Mouse (Mus musculus): ENCODE data around the gene Plpp3. TPM values are rescaled to one million over a fixed set of nuclear protein-coding genes. Genes with fewer than 3 reads are reported as not detected.

Gene Plpp3
- polyA plus RNA-seq, 1 experiment: not detected

DNA sequence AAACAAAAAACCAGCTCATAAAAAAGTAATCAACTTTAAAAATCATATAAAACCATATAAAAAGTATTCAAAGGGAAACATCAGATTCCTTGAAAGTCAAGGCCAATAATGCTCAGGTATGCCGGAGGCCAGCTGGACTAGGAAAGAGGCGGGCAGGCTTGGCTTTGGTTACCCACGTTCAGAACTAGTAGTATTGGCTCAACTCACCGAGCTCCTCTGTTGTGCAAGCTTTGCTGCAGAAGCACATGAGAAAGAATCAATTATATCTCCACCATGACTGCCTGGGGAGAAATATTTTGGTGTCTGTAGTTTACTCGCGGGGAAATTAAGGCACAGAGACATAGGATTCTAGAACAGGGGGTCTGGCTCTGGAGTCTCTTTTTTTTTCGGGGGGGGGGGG is 866 bp upstream of the Plpp3 start:
- H3K4me1 ChIP-seq (ENCODE audit: control insufficient read depth, insufficient read depth, low read length): peaks cover 5% of the 10 kb centered on the region
- TF ChIP-seq CTCF (IDR thresholded peaks at IDR 0.05; ENCODE audit: insufficient read depth, low read depth, low read length) (no peak), POLR2A (IDR thresholded peaks at IDR 0.05; ENCODE audit: insufficient read depth, low read depth, low read length) (no peak)
- H3K27ac ChIP-seq (ENCODE audit: insufficient read depth, low read depth, low read length): no peak overlapping the region
- H3K4me3 ChIP-seq (ENCODE audit: insufficient read depth, low read depth, low read length): no peak overlapping the region
- 68% methylated on average over 7 of the region's 7 CpGs for WGBS

DNA sequence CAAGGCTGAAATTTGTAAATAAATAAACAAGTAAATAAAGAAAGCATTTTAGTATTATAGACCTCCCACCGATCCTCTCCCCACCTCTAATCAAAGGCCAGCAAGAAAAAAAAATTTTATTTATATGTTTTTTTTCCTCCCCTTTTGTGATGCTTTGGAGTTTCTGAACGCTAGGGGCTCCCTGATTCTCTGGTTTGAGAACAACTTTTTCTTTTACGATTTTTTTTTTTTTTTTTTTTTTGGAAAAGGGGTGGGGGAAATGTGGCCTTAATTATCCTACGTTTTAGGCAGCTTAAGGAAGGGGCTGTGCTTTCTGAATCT is 232 bp upstream of the Plpp3 start:
- Histone ChIP-seq H3K4me1 (ENCODE audit: control insufficient read depth, insufficient read depth, low read length) (peaks cover 5% of the 10 kb centered on the region), H3K27ac (ENCODE audit: insufficient read depth, low read depth, low read length) (no peak overlapping the region), H3K4me3 (ENCODE audit: insufficient read depth, low read depth, low read length) (peak overlapping the region; percentile 79)
- WGBS: 0% methylated on average over 4 of the region's 4 CpGs
- TF ChIP-seq POLR2A (IDR thresholded peaks at IDR 0.05; ENCODE audit: insufficient read depth, low read depth, low read length) (no peak), CTCF (IDR thresholded peaks at IDR 0.05; ENCODE audit: insufficient read depth, low read depth, low read length) (no peak)

DNA sequence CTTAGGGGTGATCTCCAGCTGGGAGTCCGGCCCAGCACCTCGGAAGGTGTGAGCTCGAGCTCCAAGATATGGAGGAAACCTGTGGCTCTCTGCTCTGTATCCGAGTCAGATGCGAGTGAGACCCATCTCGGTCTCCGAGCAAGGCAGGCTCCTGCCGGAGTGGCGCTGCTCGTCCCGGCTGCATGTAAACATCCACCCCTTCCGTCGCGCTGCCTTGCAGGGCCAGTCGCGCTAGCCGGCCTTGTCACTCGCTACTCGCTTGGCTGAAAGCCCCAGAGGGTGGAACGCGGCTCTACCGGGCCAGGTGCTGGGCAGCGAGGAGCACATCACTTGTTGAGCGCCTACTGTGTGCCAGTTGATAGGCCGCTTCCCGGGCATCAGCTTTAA is 1.0 kb downstream of the Plpp3 start:
- Histone ChIP-seq H3K4me3 (ENCODE audit: insufficient read depth, low read depth, low read length) (peak overlapping the region; percentile 79), H3K27ac (ENCODE audit: insufficient read depth, low read depth, low read length) (0 out of 2 replicates have a peak overlapping the region, but pooled peaks have one; percentile 16), H3K4me1 (ENCODE audit: control insufficient read depth, insufficient read depth, low read length) (peaks cover 8% of the 10 kb centered on the region)
- WGBS: under 1% methylated on average over 26 of the region's 26 CpGs
- no peak for TF ChIP-seq POLR2A (IDR thresholded peaks at IDR 0.05; ENCODE audit: insufficient read depth, low read depth, low read length)

DNA sequence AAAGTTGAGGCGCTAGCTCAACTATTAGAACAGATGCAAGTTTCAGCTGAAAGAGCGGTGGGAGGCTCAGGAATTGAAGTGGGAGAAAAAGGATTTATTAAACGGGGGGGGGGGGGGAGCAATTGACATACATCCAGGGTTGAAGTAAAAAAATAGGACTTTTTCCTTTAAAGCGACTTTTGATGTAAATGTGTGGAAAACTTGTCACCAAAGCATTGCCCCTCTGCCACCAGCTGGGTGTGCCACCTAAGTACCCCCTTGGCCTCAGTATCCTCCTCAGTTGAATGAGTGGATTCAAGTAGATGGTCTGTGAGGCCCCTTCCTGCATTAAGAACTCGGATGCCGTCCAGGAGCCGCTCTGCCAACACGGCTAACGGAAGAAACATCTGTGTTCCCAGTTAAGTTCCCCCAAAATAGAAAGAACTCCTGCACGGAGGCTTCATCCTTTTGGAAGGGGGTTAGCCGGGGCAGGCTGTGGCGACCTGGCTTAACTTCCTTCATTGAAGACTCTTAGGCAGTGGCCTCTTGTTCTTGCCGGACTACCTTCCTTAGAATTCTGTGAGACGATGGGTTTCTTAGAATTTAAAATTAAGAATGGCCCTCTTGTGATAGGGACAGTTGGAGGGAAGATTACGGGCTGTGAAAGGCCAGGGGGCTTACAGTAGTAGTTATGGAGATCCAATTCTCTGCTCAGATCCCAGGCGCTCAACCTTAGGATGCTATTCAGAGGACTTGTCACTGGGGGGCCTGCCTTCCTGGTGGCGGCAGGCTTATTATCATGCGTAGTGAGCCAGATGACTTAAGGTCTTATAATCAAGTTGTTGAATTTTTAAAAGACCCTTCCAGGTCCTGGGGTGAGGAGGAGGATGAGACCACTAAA is 1.7 kb downstream of the Plpp3 start:
- H3K27ac ChIP-seq (ENCODE audit: insufficient read depth, low read depth, low read length): peak overlapping the region; percentile 16; the same call in 1 of the 2 replicates
- H3K4me3 ChIP-seq (ENCODE audit: insufficient read depth, low read depth, low read length): peak overlapping the region; percentile 79
- TF ChIP-seq CTCF (IDR thresholded peaks at IDR 0.05; ENCODE audit: insufficient read depth, low read depth, low read length): no peak
- no peak for TF ChIP-seq POLR2A (IDR thresholded peaks at IDR 0.05; ENCODE audit: insufficient read depth, low read depth, low read length)
- H3K4me1 ChIP-seq (ENCODE audit: control insufficient read depth, insufficient read depth, low read length): peaks cover 8% of the 10 kb centered on the region
- whole genome bisulfite sequencing: 22% methylated on average over 18 of the region's 18 CpGs

DNA sequence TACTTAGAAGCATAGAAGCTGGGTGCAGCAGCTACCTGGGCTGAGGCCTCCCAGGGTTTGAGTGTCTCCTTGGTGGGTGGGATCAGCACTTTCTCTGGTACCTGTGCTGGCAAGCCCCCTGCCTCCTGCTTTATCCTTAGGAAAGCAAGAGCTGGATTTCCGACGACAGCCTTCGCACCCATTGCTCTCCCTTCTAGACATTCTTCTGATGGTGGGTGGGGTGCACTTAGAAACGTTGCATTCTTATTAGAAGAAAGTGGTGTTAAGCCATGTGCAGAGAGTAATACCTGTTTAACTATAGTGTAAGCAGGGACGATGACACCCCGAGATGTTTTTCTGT is 2.4 kb downstream of the Plpp3 start:
- Histone ChIP-seq H3K4me3 (ENCODE audit: insufficient read depth, low read depth, low read length) (peak overlapping the region; percentile 38), H3K4me1 (ENCODE audit: control insufficient read depth, insufficient read depth, low read length) (peaks cover 8% of the 10 kb centered on the region), H3K27ac (ENCODE audit: insufficient read depth, low read depth, low read length) (no peak overlapping the region)
- 37% methylated on average over 6 of the region's 6 CpGs for WGBS
- TF ChIP-seq POLR2A (IDR thresholded peaks at IDR 0.05; ENCODE audit: insufficient read depth, low read depth, low read length) (no peak), CTCF (IDR thresholded peaks at IDR 0.05; ENCODE audit: insufficient read depth, low read depth, low read length) (no peak)

DNA sequence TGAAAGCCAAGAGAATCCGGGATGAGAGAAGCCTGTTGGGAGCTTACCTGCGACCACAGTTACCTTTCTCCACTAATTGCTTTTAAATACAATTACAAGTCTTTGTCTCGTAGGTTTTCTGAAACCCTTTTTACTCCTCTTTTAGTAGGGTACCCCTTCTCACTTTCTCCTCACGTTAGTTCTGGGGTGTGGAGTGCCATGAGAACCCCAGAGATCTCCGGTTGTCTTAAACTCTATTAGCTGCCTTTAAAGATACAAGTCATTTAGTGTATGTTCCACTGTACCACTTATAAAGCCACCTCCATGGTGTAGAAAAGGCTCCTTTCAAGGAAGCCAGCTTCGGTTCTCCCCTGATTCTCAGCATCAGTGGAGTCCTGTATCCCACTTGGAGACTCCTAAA is 3.3 kb downstream of the Plpp3 start:
- H3K27ac ChIP-seq (ENCODE audit: insufficient read depth, low read depth, low read length): no peak overlapping the region
- H3K4me3 ChIP-seq (ENCODE audit: insufficient read depth, low read depth, low read length): no peak overlapping the region
- H3K4me1 ChIP-seq (ENCODE audit: control insufficient read depth, insufficient read depth, low read length): peaks cover 8% of the 10 kb centered on the region
- WGBS: 84% methylated on average over 6 of the region's 6 CpGs
- TF ChIP-seq CTCF (IDR thresholded peaks at IDR 0.05; ENCODE audit: insufficient read depth, low read depth, low read length) (no peak), POLR2A (IDR thresholded peaks at IDR 0.05; ENCODE audit: insufficient read depth, low read depth, low read length) (no peak)

DNA sequence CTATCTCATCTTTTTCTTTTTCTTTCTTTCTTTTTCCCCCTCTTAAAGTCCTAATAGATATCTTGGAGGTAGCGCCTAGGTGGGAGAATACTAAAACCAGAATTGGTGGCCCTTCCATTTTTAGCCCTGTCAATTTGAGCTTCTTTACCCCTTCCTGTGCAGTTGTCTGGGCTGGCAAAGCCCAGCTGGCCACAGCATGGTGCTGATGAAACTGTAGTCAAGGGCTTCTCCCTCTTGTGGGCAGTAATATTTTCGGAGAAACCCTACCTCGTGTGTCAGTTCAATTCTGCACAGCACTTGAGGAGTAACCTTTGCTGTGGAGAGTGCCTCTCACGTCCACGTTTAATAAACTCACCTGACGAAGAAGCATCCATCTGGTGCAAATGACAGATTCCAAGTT is 4.9 kb downstream of the Plpp3 start:
- 63% methylated on average over 6 of the region's 6 CpGs for WGBS
- Histone ChIP-seq H3K4me1 (ENCODE audit: control insufficient read depth, insufficient read depth, low read length) (peaks cover 8% of the 10 kb centered on the region), H3K4me3 (ENCODE audit: insufficient read depth, low read depth, low read length) (no peak overlapping the region), H3K27ac (ENCODE audit: insufficient read depth, low read depth, low read length) (no peak overlapping the region)
- TF ChIP-seq POLR2A (IDR thresholded peaks at IDR 0.05; ENCODE audit: insufficient read depth, low read depth, low read length) (no peak), CTCF (IDR thresholded peaks at IDR 0.05; ENCODE audit: insufficient read depth, low read depth, low read length) (no peak)

DNA sequence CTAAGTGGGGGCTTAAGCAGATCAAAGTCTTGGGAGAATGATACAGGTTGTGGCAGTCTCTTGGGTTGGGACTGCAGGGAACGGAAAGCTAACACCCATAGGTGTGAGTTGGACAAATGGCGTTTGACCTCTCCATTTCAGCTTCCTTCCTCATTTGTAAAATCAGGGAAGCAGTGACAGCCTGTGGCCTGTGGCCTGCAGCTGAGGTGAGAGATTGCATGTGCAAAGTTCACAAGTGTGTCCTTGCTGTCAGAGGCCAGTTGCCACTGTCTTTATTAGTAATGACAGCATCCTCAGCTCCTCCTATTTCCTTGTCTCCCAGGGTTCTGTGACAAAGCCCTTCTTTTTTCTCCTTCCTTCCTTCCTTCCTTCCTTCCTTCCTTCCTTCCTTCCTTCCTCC is 5.5 kb downstream of the Plpp3 start:
- no peak overlapping the region; the same call in 1 of the 2 replicates for H3K27ac ChIP-seq (ENCODE audit: insufficient read depth, low read depth, low read length)
- 84% methylated on average over 2 of the region's 2 CpGs for WGBS
- no peak overlapping the region for H3K4me3 ChIP-seq (ENCODE audit: insufficient read depth, low read depth, low read length)

DNA sequence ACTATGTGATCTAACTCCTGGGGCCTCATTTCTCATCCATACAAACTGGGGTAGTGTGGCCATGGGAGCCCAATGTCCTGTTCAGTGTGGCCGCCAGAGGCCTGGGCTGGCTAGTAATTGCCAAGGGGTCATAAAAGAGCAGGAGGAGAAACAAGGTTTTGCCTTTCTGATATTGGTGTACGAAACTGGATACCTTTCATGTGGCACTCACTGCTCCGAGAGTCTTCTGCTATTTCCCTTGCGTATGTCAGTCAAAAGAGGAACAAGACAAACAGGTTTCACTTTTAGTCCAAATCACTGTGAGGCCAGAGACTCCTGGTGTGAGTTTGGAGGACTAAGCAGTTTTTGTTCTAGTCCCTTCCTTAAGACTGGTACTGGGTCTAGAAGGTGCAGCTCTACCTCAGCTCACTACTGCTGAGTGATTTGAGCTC is 6.8 kb downstream of the Plpp3 start:
- TF ChIP-seq CTCF (IDR thresholded peaks at IDR 0.05; ENCODE audit: insufficient read depth, low read depth, low read length): no peak
- no peak for TF ChIP-seq POLR2A (IDR thresholded peaks at IDR 0.05; ENCODE audit: insufficient read depth, low read depth, low read length)
- Histone ChIP-seq H3K4me1 (ENCODE audit: control insufficient read depth, insufficient read depth, low read length) (peaks cover 4% of the 10 kb centered on the region; the same call in 1 of the 2 replicates), H3K4me3 (ENCODE audit: insufficient read depth, low read depth, low read length) (no peak overlapping the region), H3K27ac (ENCODE audit: insufficient read depth, low read depth, low read length) (no peak overlapping the region)
- 90% methylated on average over 4 of the region's 4 CpGs for WGBS

More for the DNA sequence above, 5.5 kb downstream of the Plpp3 start:
- no peak for TF ChIP-seq POLR2A (IDR thresholded peaks at IDR 0.05; ENCODE audit: insufficient read depth, low read depth, low read length)
- no peak for TF ChIP-seq CTCF (IDR thresholded peaks at IDR 0.05; ENCODE audit: insufficient read depth, low read depth, low read length)
- H3K4me1 ChIP-seq (ENCODE audit: control insufficient read depth, insufficient read depth, low read length): peaks cover 8% of the 10 kb centered on the region

All from olfactory bulb, adult 2 months (tissue).